Mouse (Mus musculus) liver, adult 2 months (tissue): Measurements from ENCODE around the gene Trim16. TPM values are rescaled to one million over a fixed set of nuclear protein-coding genes. Genes with fewer than 3 reads are reported as not detected.

Experiments used
- DNase-seq: peaks from one replicate; pipeline ENCODE4 v3.0.0-alpha.2; 2011; ENCODE audit warnings: low read depth, low spot score; ENCODE audit errors: extremely low read depth
- H3K27ac ChIP-seq: fragments of 200-500 bp; replicated peaks from 2 replicates; pipeline ENCODE4 v1.5.1; 2012; ENCODE audit warnings: low read depth, mild to moderate bottlenecking, control low read depth, inconsistent platforms, low read length; ENCODE audit not compliant: insufficient read depth
- H3K27me3 ChIP-seq: fragments of 200-500 bp; 2 replicates; pipeline ENCODE4 v1.6.1; 2012; ENCODE audit warnings: mild to moderate bottlenecking, moderate library complexity, low read length, inconsistent platforms; ENCODE audit not compliant: control insufficient read depth, insufficient read depth
- H3K36me3 ChIP-seq: fragments of 200-500 bp; 2 replicates; pipeline ENCODE4 v1.6.1; 2012; ENCODE audit warnings: low read length, inconsistent platforms; ENCODE audit not compliant: control insufficient read depth, insufficient read depth
- H3K4me1 ChIP-seq: fragments of 200-500 bp; 2 replicates; pipeline ENCODE4 v1.6.1; 2011; ENCODE audit warnings: low read length; ENCODE audit not compliant: control insufficient read depth, insufficient read depth
- H3K4me3 ChIP-seq: fragments of 200-500 bp; 2 replicates; pipeline ENCODE4 v1.5.1; 2011; ENCODE audit warnings: low read depth, mild to moderate bottlenecking, control low read depth, low read length, moderate library complexity; ENCODE audit not compliant: insufficient read depth
- H3K79me2 ChIP-seq: fragments of 200-500 bp; 2 replicates; pipeline ENCODE4 v1.6.1; 2012; ENCODE audit warnings: inconsistent platforms, mild to moderate bottlenecking, low read length, moderate library complexity; ENCODE audit not compliant: control insufficient read depth, insufficient read depth
- H3K9ac ChIP-seq: fragments of 200-500 bp; 2 replicates; pipeline ENCODE4 v1.6.1; 2012; ENCODE audit warnings: low read depth, mild to moderate bottlenecking, control low read depth, inconsistent platforms, low read length
- CTCF ChIP-seq: fragments of 200-500 bp; IDR thresholded peaks from 2 replicates; pipeline ENCODE4 v1.5.1; 2011; ENCODE audit warnings: low read depth, low read length, control low read depth
- POLR2A ChIP-seq: fragments of 200-500 bp; IDR thresholded peaks from 2 replicates; pipeline ENCODE4 v1.6.1; 2011; ENCODE audit warnings: low read length, control low read depth; ENCODE audit not compliant: insufficient read depth; ENCODE audit errors: extremely low read depth
- WGBS: fragments of 180-500 bp; shearing (Covaris S2); methylation state at CpG from one replicate; pipeline ENCODE4 v1.1.7; 2018; 5-methylcytosine and 5-hydroxymethylcytosine counted together
- polyA plus RNA-seq: library from polyadenylated mRNA; depleted of rRNA; stranded (reverse); fragments of >200 nt; gene quantifications from 2 replicates; pipeline ENCODE4 v1.2.3, GENCODE M21; 2012
- total RNA-seq: library from RNA; depleted of rRNA; stranded (reverse); fragments of >200 nt; gene quantifications from 2 replicates; pipeline ENCODE4 v1.2.3, GENCODE M21; 2014

The Trim16 gene
- total and polyA plus RNA-seq, 2 experiments: 0.18 TPM

- H3K36me3 ChIP-seq: no peaks in the 10 kb centered on the region
- DNase-seq: peak; percentile 30
- 0 out of 2 replicates have a peak, but pooled peaks cover 4% of the 10 kb centered on the region for H3K4me1 ChIP-seq
- TF ChIP-seq POLR2A: no peak
- TF ChIP-seq CTCF: no peak
- WGBS: 79% methylated on average over 9 of the region's 9 CpGs
- no peaks in the 10 kb centered on the region for H3K27me3 ChIP-seq
- no peaks in the 10 kb centered on the region for H3K79me2 ChIP-seq
- no peak overlapping the region for H3K9ac ChIP-seq
- H3K27ac ChIP-seq: no peak overlapping the region
- H3K4me3 ChIP-seq: no peak overlapping the region
Measured at GRCm38 (mm10) chr11:62825222-62826105, 5.4 kb downstream of the Trim16 start.

- TF ChIP-seq CTCF: no peak
- no peak for TF ChIP-seq POLR2A
- no peaks in the 10 kb centered on the region for H3K27me3 ChIP-seq
- no peaks in the 10 kb centered on the region for H3K79me2 ChIP-seq
- no peak overlapping the region for H3K4me3 ChIP-seq
- 0 out of 2 replicates have a peak, but pooled peaks cover 2% of the 10 kb centered on the region for H3K4me1 ChIP-seq
- H3K9ac ChIP-seq: no peak overlapping the region
- 60% methylated on average over 6 of the region's 6 CpGs for WGBS
- no peaks in the 10 kb centered on the region for H3K36me3 ChIP-seq
- H3K27ac ChIP-seq: no peak overlapping the region
- DNase-seq: peak; percentile 55
Measured at GRCm38 (mm10) chr11:62826106-62826733, 6.2 kb downstream of the Trim16 start.

GRCm38 (mm10) chr11:62827135-62827534 is 7.1 kb downstream of the Trim16 start:
- no peaks in the 10 kb centered on the region for H3K36me3 ChIP-seq
- H3K4me3 ChIP-seq: no peak overlapping the region
- 66% methylated on average over 4 of the region's 4 CpGs for WGBS
- no peak for DNase-seq
- no peaks in the 10 kb centered on the region for H3K27me3 ChIP-seq
- 0 out of 2 replicates have a peak, but pooled peaks cover 2% of the 10 kb centered on the region for H3K4me1 ChIP-seq
- TF ChIP-seq POLR2A (no peak), CTCF (no peak)
- no peak overlapping the region for H3K9ac ChIP-seq
- H3K27ac ChIP-seq: no peak overlapping the region
- H3K79me2 ChIP-seq: no peaks in the 10 kb centered on the region

- no peak overlapping the region for H3K9ac ChIP-seq
- WGBS: 92% methylated on average over 3 of the region's 3 CpGs
- TF ChIP-seq POLR2A (no peak), CTCF (no peak)
- no peak overlapping the region for H3K4me3 ChIP-seq
- no peak overlapping the region for H3K27ac ChIP-seq
- no peaks in the 10 kb centered on the region for H3K79me2 ChIP-seq
- no peaks in the 10 kb centered on the region for H3K27me3 ChIP-seq
- H3K4me1 ChIP-seq: 0 out of 2 replicates have a peak, but pooled peaks cover 2% of the 10 kb centered on the region
- no peaks in the 10 kb centered on the region for H3K36me3 ChIP-seq
- DNase-seq: no peak
Measured at GRCm38 (mm10) chr11:62827911-62828310, 7.9 kb downstream of the Trim16 start.

- H3K4me1 ChIP-seq: 0 out of 2 replicates have a peak, but pooled peaks cover 2% of the 10 kb centered on the region
- no peak overlapping the region for H3K27ac ChIP-seq
- no peak overlapping the region for H3K4me3 ChIP-seq
- H3K79me2 ChIP-seq: no peaks in the 10 kb centered on the region
- no peak for DNase-seq
- no peak overlapping the region for H3K9ac ChIP-seq
- no peaks in the 10 kb centered on the region for H3K27me3 ChIP-seq
- no peaks in the 10 kb centered on the region for H3K36me3 ChIP-seq
- TF ChIP-seq POLR2A: no peak
- TF ChIP-seq CTCF: no peak
- WGBS: 93% methylated on average over 2 of the region's 2 CpGs
Measured at GRCm38 (mm10) chr11:62830387-62830786, 10.4 kb downstream of the Trim16 start.

GRCm38 (mm10) chr11:62831906-62832305 is 11.9 kb downstream of the Trim16 start:
- no peak overlapping the region for H3K9ac ChIP-seq
- H3K4me1 ChIP-seq: no peaks in the 10 kb centered on the region
- no peaks in the 10 kb centered on the region for H3K27me3 ChIP-seq
- H3K4me3 ChIP-seq: no peak overlapping the region
- H3K36me3 ChIP-seq: no peaks in the 10 kb centered on the region
- no peak for DNase-seq
- H3K79me2 ChIP-seq: no peaks in the 10 kb centered on the region
- TF ChIP-seq CTCF (no peak), POLR2A (no peak)
- no peak overlapping the region for H3K27ac ChIP-seq
